Mouse (Mus musculus): ENCODE results near the gene Gm9958. TPM values are rescaled to one million over a fixed set of nuclear protein-coding genes. Genes with fewer than 3 reads are reported as not detected.

The Gm9958 gene
- polyA plus RNA-seq (2015; fragmentation: Nextera tagmentation; extraction: Ambion mirVana): 3.4 and 3.6 TPM in 2 replicates

DNA sequence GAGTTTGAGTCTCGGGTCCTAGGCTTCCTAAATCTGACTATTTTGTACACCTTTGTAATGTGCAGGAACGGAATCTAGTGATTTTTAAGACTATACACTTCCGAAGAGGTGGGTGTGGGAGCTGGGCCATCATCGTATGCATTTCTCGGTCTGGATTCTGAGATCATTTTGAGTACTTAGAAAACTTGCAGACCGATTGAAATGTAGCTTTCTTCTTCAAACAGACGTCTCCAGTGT is at the start of gene Gm9958:
Gene Gm9958, plus strand, starts transcription at position 138 of the 237 bp plus-strand sequence.
- H3K4me1 ChIP-seq: peaks cover 37% of the 10 kb centered on the region
- H3K27ac ChIP-seq (replicated peaks): peak within 1 kb of the TSS; percentile 100
- WGBS: 5% methylated on average over 7 of the region's 7 CpGs
- H3K4me2 ChIP-seq: peak within 1 kb of the TSS; percentile 82
- no peak for ATAC-seq (ENCODE audit: extremely low read depth, insufficient number of reproducible peaks, low FRiP score, low TSS enrichment)
- peak within 1 kb of the TSS; percentile 83 for H3K4me3 ChIP-seq
- H3K27me3 ChIP-seq (replicated peaks): no peaks in the 10 kb centered on the region
- 0 out of 2 replicates have a peak, but pooled peaks cover 3% of the 10 kb centered on the region for H3K36me3 ChIP-seq
- no peaks in the 10 kb centered on the region for H3K9me3 ChIP-seq
- peak within 1 kb of the TSS; percentile 99 for H3K9ac ChIP-seq

DNA sequence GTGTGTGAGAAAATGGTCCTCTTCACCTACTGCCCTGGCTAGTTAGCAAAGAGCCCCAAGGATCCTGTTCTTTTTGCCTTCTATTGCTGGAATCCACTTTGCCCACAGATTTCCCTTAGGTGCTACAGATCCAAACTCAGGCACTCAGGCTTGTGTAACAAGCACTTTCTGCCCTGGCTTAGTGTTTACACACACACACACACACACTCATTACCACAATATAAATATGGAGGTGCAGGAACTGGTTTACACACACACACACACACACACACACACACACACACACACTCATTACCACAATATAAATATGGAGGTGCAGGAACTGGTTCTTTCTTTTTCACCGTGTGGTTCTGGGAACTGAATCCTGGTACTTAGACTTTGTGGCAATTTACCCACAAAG is 35.9 kb upstream of the Gm9958 start:
- H3K4me3 ChIP-seq: no peak overlapping the region
- H3K9ac ChIP-seq: no peak overlapping the region
- H3K27ac ChIP-seq (replicated peaks): no peak overlapping the region
- H3K9me3 ChIP-seq: no peaks in the 10 kb centered on the region
- peaks cover 30% of the 10 kb centered on the region for H3K4me1 ChIP-seq
- ATAC-seq (ENCODE audit: extremely low read depth, insufficient number of reproducible peaks, low FRiP score, low TSS enrichment): no peak
- WGBS: 88% methylated on average over 1 of the region's 1 CpGs
- H3K4me2 ChIP-seq: no peak overlapping the region
- no peaks in the 10 kb centered on the region for H3K27me3 ChIP-seq (replicated peaks)
- H3K36me3 ChIP-seq: no peaks in the 10 kb centered on the region

DNA sequence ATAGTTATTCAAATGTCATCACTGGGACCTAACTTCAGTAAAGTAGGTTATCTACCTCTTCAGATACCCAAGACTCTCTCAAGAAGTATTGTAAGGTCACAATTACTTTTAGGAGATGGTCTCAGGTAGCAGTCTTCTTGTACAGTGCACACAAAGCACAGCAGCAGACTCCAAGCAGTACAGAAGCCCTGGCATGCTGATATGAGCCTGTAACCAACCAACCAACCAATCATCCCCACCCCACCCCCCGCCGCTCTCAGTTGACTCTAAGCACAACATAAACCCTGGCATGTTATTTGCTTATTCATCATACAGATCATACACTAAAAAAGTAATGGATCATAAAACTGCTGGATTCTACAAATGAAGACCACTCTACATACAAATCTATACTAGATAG is 34.5 kb upstream of the Gm9958 start:
- no peaks in the 10 kb centered on the region for H3K36me3 ChIP-seq
- H3K9me3 ChIP-seq: no peaks in the 10 kb centered on the region
- no peak overlapping the region for H3K4me3 ChIP-seq
- no peak for ATAC-seq (ENCODE audit: extremely low read depth, insufficient number of reproducible peaks, low FRiP score, low TSS enrichment)
- no peak overlapping the region for H3K9ac ChIP-seq
- 90% methylated on average over 2 of the region's 2 CpGs for WGBS
- H3K4me2 ChIP-seq: no peak overlapping the region
- peaks cover 27% of the 10 kb centered on the region for H3K4me1 ChIP-seq
- H3K27ac ChIP-seq (replicated peaks): no peak overlapping the region
- H3K27me3 ChIP-seq (replicated peaks): no peaks in the 10 kb centered on the region

DNA sequence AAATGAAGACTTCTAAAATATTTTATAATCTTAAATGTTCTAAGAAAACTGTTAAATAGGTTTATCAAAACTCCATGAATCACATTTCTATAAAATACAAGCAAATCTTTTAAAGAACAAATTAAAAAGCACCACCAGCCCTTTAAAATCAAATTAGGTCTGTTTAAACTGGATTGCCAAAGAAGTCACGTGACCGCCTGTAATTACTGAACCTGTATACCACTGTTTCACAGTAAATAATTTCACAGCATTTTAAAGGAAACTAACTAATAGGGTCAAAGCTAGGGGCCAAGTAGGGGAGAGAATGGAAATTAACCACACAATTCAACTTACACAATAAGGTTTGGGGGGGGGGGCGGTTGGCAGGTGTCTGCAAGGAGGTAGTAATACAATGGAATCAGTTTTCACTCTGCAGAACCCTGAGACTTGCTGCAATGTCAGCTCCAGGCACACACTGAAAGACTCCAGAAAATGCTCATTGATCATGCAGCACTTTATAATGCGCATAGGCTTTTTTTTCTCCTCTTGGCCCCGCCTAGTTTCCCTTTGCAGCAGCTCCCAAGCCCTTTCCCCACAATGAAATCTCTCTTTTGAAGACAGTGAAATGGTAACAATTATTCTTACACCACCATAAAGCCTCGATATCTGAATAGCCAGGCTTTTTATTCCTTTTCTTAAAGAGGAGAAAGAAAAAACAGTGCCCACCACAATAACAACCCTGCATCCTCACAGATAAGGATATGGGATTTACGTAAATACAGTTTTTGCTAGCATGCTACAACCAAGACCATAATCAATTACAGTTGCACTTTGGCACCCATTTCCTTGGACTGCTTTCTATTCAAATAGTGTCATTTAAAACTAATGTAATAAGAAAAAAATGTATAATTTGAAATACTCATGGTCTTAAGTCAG is 28.6 kb upstream of the Gm9958 start:
- no peak for ATAC-seq (ENCODE audit: extremely low read depth, insufficient number of reproducible peaks, low FRiP score, low TSS enrichment)
- H3K4me3 ChIP-seq: no peak overlapping the region
- peak overlapping the region; percentile 30; the same call in 1 of the 2 replicates for H3K4me2 ChIP-seq
- H3K27ac ChIP-seq (replicated peaks): no peak overlapping the region; the same call in 1 of the 2 replicates
- no peaks in the 10 kb centered on the region for H3K36me3 ChIP-seq
- no peak overlapping the region for H3K9ac ChIP-seq
- H3K9me3 ChIP-seq: no peaks in the 10 kb centered on the region
- H3K27me3 ChIP-seq (replicated peaks): no peaks in the 10 kb centered on the region
- 82% methylated on average over 7 of the region's 7 CpGs for WGBS
- peaks cover 27% of the 10 kb centered on the region for H3K4me1 ChIP-seq

DNA sequence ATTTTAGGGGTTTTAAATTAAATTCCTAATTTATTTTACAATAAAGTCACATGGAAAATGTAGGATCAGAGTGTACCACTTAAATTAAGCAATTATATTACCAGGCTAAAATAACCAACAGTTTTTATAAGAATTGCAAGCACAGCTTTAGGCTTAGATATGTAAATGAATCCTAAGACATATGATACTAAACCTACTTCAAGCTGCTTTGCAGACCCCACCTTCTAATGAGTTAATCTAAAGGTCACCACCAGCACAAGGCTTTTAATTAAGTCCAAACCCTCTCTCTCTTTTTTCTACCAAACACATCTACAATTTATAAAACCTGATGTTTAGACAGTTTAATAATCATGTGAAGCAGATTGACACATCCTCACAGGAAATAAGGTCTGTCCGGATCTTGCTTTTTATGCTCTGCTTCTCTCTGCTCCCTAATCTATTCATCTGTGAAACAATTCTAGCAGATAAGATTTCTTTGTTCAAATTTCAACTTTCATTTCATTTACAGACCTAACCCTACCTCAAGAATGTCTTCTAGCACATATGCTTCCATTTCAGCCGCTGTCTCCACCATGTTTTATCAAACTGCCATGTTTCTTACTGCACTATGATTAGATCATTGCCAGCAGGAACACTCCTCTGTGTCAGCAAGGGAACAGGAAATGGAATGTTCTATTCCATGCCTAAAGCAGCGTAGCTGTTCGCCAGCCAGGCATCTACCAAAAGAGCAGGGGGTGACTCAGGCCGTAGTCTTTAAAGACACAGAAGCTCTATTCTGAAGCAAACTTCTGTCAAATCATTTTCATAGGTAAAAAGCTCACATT is 27.7 kb upstream of the Gm9958 start:
- H3K36me3 ChIP-seq: no peaks in the 10 kb centered on the region
- H3K9me3 ChIP-seq: no peaks in the 10 kb centered on the region
- peak overlapping the region; percentile 61 for H3K27ac ChIP-seq (replicated peaks)
- peak overlapping the region; percentile 30 for H3K4me3 ChIP-seq
- H3K9ac ChIP-seq: no peak overlapping the region
- ATAC-seq (ENCODE audit: extremely low read depth, insufficient number of reproducible peaks, low FRiP score, low TSS enrichment): peak; percentile 37; the same call in 1 of the 2 replicates
- 24% methylated on average over 5 of the region's 5 CpGs for WGBS
- H3K27me3 ChIP-seq (replicated peaks): no peaks in the 10 kb centered on the region
- H3K4me1 ChIP-seq: peaks cover 26% of the 10 kb centered on the region
- H3K4me2 ChIP-seq: peak overlapping the region; percentile 57

DNA sequence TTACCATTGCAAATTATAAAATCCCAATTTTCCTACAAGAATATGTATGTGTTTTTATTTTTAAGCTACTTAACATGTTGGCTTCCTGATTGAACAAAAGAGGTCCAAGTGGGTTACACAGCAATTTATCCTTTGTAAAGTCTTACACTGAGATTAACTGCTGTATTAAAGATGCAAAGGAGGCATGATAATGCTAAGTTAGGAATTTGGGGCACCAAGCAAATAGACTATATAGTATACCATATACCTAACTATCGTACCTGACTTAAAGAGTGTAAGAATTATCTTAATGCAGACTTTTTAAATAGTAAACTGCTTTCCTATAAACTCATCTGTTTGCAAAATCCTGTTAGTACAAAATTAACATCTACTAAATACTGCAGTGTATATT is 27.1 kb upstream of the Gm9958 start:
- Histone ChIP-seq H3K36me3 (no peaks in the 10 kb centered on the region), H3K4me3 (peak overlapping the region; percentile 30; the same call in 1 of the 2 replicates), H3K4me2 (peak overlapping the region; percentile 57), H3K9ac (no peak overlapping the region), H3K27ac (replicated peaks) (peak overlapping the region; percentile 61; the same call in 1 of the 2 replicates), H3K9me3 (no peaks in the 10 kb centered on the region), H3K27me3 (replicated peaks) (no peaks in the 10 kb centered on the region), H3K4me1 (peaks cover 23% of the 10 kb centered on the region)
- no peak for ATAC-seq (ENCODE audit: extremely low read depth, insufficient number of reproducible peaks, low FRiP score, low TSS enrichment)
- WGBS: 83% methylated on average over 1 of the region's 1 CpGs

DNA sequence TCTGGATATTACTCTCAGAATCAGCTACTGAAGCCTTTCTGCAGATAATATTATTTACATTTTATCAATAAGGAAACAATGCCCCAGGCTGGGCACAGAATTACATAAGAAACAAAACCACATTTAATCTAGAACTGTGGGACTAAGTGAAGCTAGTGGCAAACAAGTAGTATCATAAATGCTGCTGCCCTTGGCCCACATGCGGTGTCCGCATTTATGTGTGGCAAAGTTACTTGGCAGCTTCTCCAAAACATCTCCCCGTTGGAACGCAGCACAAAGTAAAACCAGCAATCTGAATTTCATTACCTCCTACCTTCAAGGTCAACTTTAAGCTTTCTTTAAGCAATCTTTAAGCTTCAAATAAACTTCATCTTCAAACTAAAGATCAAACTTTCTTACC is 26.2 kb upstream of the Gm9958 start:
- WGBS: 77% methylated on average over 4 of the region's 4 CpGs
- no peak overlapping the region for H3K4me3 ChIP-seq
- no peak overlapping the region for H3K9ac ChIP-seq
- no peaks in the 10 kb centered on the region for H3K27me3 ChIP-seq (replicated peaks)
- H3K4me1 ChIP-seq: peaks cover 23% of the 10 kb centered on the region
- no peaks in the 10 kb centered on the region for H3K36me3 ChIP-seq
- no peak overlapping the region for H3K27ac ChIP-seq (replicated peaks)
- no peak for ATAC-seq (ENCODE audit: extremely low read depth, insufficient number of reproducible peaks, low FRiP score, low TSS enrichment)
- H3K9me3 ChIP-seq: no peaks in the 10 kb centered on the region
- H3K4me2 ChIP-seq: no peak overlapping the region

DNA sequence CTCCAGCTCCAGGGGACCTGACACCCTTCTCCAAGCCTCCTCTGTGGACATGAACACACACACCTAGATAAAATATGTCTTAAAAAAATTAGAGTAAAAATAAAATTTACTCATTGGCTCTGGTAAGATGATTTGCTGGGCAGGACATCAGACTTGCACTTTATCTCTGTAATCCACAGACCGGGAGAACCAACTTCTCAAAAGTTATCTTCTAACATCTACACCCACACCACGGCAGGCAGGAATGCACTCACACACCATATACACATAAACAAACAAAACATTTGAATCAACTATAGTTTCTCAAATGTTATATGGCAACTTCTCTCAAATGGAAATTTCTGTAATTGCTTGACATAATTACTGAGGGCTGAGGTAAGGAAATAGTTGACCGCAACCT is 20.1 kb upstream of the Gm9958 start:
- H3K4me1 ChIP-seq: no peaks in the 10 kb centered on the region
- peaks cover 13% of the 10 kb centered on the region for H3K36me3 ChIP-seq
- no peak overlapping the region for H3K4me3 ChIP-seq
- H3K9ac ChIP-seq: no peak overlapping the region
- no peak for ATAC-seq (ENCODE audit: extremely low read depth, insufficient number of reproducible peaks, low FRiP score, low TSS enrichment)
- no peak overlapping the region for H3K27ac ChIP-seq (replicated peaks)
- no peak overlapping the region for H3K4me2 ChIP-seq
- H3K9me3 ChIP-seq: no peaks in the 10 kb centered on the region
- 80% methylated on average over 3 of the region's 3 CpGs for WGBS
- H3K27me3 ChIP-seq (replicated peaks): no peaks in the 10 kb centered on the region

DNA sequence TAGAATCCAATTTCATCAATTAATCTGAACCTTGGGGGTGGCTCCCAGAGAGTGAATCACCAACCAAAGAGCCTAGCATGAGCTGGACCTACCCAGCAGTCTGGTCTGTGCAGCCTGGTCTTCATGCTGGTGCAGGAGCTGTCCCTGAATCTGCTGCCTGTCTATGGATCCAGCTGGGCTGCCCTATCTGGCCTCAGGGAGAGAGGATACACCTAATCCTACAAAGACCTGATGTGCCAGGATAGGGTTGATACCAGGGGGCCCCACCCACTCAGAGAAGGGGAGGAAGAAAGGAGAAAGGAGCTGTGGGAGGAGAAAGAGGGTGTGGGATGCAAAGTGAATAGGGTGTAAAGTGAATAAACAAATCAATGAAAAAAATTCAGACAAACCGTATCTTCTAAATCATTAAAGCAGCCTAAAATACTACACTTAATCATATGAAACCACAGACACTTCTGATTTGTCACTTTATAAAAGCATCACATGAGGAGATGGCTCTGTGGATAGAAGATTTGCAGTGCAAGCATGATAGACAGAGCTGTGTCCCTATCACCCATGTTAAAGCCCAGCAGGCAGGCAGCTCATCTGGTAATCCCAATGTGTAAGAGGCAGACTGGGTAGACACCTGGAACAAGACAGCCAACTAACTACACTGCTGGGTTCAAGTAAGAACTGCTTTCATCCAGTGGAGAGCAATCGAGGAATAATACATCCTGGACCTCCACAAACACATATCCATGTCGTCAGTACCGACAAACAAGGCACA is 13.3 kb upstream of the Gm9958 start:
- peaks cover 6% of the 10 kb centered on the region; the same call in 1 of the 2 replicates for H3K4me1 ChIP-seq
- no peaks in the 10 kb centered on the region for H3K9me3 ChIP-seq
- 87% methylated on average over 4 of the region's 4 CpGs for WGBS
- H3K36me3 ChIP-seq: peaks cover 21% of the 10 kb centered on the region
- no peak overlapping the region for H3K27ac ChIP-seq (replicated peaks)
- H3K9ac ChIP-seq: no peak overlapping the region
- no peak overlapping the region for H3K4me3 ChIP-seq
- no peak overlapping the region for H3K4me2 ChIP-seq
- no peak for ATAC-seq (ENCODE audit: extremely low read depth, insufficient number of reproducible peaks, low FRiP score, low TSS enrichment)
- H3K27me3 ChIP-seq (replicated peaks): no peaks in the 10 kb centered on the region

DNA sequence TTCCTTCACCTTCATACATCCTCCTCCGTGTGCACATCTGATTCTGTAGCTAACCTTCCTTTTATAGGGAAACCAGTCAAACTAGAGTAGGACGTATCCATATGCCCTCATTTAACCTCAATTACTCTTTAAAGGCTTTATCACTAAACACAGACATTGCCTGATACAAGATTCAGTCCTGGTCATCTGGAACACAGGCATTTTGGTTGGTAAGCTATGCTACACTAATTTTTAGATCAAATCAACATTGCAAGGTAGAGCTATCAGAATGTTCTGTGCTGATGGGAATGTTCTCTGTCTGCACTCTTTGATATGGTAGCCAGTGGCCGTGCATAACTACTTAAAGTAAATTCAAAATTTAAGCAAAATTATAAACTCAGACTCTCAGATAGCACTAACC is 11.2 kb upstream of the Gm9958 start:
- Histone ChIP-seq H3K36me3 (peaks cover 32% of the 10 kb centered on the region), H3K27me3 (replicated peaks) (no peaks in the 10 kb centered on the region), H3K9me3 (no peaks in the 10 kb centered on the region), H3K9ac (no peak overlapping the region), H3K4me2 (no peak overlapping the region), H3K4me1 (peaks cover 8% of the 10 kb centered on the region; the same call in 1 of the 2 replicates), H3K27ac (replicated peaks) (no peak overlapping the region), H3K4me3 (no peak overlapping the region)
- 76% methylated on average over 3 of the region's 3 CpGs for WGBS
- ATAC-seq (ENCODE audit: extremely low read depth, insufficient number of reproducible peaks, low FRiP score, low TSS enrichment): no peak

DNA sequence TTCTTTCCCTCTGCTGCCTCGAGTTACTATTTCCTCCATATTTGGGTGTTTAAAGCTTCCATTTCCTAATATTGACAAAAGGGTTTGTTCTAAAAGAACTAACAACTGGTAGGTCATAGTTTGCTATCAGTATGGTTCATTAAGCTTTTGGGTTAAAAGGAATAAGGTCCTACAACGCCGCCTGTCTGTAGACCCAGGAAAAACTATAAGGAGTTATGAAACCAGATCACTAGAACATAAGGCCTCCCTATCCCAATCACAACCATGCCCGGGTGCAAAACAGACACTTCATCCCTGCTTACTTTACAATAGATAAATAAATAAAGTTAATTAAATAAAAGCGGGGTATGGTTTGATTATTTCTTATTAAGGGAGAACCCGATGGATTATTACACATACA is 2.5 kb upstream of the Gm9958 start:
- H3K36me3 ChIP-seq: peaks cover 10% of the 10 kb centered on the region
- no peak for ATAC-seq (ENCODE audit: extremely low read depth, insufficient number of reproducible peaks, low FRiP score, low TSS enrichment)
- H3K4me2 ChIP-seq: peak overlapping the region; percentile 82
- H3K27me3 ChIP-seq (replicated peaks): no peaks in the 10 kb centered on the region
- H3K4me1 ChIP-seq: peaks cover 40% of the 10 kb centered on the region
- peak overlapping the region; percentile 100 for H3K27ac ChIP-seq (replicated peaks)
- peak overlapping the region; percentile 99 for H3K9ac ChIP-seq
- no peaks in the 10 kb centered on the region for H3K9me3 ChIP-seq
- WGBS: 2% methylated on average over 6 of the region's 6 CpGs
- H3K4me3 ChIP-seq: peak overlapping the region; percentile 83

All from heart, embryonic 13.5 days (tissue).